Mouse (Mus musculus): ENCODE measurements around the gene Nppb.

The Nppb gene

DNA sequence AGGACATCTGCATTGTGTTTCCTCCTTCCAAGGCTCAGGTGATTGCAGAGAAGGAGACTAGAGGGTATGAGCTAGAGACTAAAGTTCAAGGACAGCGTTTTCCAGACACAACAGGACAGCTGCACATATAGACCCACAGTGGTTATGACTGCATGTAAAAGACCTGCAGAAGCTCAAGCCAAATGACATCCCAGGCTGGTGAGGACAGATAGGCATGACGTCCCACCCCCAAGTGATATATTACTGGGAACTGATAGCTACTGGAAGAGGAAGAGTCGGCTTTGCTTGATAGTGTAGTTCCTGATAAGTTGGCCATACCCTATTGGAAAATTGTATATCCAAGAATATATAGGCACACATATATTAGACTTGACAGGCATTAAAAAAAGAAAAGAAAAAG, 9.4 kb upstream of the Nppb start:
- DNase-seq (ENCODE audit: low read depth), result no peak

- DNase-seq (ENCODE audit: low read depth), result no peak
Measured at GRCm38 (mm10) chr4:147977726-147978125, 7.9 kb upstream of the Nppb start.

DNA sequence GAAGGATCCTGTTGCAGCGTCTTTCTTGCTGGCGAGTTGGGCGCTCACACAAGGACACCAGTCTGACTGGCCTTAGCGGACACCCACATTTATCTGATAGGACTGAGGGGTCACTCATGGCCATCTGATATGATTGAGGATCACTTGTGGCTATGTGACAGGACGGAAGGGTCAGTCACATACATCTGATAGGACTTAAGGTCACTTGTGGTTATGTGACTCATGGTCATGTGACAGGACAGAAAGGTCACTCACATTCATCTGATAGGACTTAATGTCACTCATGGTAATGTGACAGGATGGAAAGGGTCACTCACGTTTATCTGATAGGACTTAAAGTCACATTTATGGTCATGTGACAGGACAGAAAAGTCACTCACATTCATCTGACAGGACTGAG, 7.2 kb upstream of the Nppb start:
- DNase-seq (ENCODE audit: low read depth), result no peak

DNA sequence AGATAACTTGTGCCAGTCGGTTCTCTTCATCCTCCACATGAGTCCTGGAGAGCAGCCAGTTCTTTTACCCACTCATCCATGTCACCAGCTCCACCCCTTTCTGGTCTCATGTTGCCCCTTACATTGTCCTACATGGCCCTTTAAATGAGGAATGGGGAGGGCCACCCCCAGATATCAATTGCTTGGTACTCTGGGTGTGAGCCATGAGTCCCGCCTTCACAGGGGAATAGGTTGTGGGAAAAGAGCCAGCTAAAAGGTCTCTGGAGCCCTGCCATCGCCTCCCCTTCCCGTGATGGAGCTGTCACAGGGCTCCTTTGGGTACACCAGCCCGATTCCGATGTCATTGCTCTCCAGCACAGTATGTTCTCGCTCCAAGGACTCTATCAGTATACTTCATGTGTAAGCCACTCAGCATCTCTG, 6.1 kb upstream of the Nppb start:
- no peak for DNase-seq (ENCODE audit: low read depth)

DNA sequence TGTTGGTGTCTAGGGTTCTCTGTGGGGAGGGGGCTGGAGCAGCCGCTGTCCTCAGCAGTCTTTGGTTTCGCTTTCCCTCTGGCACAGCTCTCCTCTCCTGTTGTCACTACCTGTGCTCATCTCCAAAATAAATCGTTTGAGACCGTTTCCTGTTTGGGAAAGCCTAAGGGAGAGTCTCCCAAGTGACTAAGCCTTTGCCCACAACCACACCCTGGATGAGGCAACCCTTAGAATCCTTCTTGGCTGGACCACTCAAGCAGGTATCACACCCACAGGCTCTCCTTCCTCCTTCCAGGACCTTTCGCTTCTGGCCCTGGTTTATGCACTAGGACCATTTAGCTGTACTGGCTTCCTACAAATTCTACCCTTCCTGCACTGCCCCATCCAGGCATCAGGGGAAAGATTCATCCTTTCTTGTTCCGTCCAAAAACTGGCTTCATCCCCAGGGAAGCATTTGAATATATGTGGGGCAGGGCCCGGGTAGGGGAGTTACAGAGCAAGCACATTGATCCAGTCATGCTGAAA, 8.0 kb downstream of the Nppb start:
- peak; percentile 3 for DNase-seq (ENCODE audit: low read depth)

DNA sequence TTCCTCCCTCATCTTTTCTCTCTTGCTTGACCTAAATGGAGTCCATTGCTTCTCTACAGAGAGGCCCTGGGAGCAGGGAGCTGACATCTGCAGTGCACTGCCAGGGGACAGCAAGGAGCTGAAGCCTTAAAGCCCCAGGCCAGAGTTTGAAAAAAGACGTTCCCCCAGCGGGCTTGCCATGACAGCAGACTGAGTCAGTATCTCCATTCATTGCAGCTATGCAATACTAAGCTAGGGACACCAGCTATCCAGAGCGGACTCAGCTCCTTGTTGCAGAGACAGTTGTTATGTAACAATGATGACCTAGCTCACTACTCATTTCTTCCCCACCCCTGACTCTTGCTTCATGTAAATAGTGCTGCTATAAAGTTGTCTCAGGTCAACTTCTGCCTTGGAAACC, 9.7 kb downstream of the Nppb start:
- no peak for DNase-seq (ENCODE audit: low read depth)

DNA sequence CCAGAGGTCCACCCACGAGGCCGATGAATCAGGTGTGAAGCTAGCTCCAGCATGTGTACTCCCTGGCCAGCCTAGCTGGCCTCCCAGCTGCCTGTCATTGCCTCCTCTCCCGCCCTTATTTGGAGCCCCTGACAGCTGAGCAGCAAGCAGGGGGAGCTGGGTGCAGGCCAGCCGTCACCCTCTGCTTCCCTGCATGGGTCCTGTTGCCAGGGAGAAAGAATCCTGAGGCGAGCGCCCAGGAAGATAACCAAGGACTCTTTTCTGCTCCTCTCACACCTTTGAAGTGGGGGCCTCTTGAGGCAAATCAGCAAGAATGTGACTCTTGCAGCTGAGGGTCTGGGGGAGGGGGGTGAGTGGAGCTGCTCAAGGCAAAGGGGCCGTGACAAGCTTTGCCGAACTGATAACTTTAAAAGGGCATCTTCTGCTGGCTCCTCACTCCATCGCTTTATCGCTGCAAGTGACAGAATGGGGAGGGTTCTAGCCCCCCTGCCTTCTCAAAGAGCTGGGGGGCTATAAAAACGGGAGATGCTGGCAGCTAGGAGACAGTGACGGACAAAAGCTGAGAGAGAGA, 14.7 kb downstream of the Nppb start, which contains the start of gene Nppa:
Gene Nppa, plus strand, starts transcription at position 521 of the 571 bp plus-strand sequence.
- no peak for DNase-seq (ENCODE audit: low read depth)

GRCm38 (mm10) chr4:148001013-148001789, 15.6 kb downstream of the Nppb start:
- no peak for DNase-seq (ENCODE audit: low read depth)

- DNase-seq (ENCODE audit: low read depth), result no peak
Measured at GRCm38 (mm10) chr4:148001866-148002265, 16.3 kb downstream of the Nppb start.

DNA sequence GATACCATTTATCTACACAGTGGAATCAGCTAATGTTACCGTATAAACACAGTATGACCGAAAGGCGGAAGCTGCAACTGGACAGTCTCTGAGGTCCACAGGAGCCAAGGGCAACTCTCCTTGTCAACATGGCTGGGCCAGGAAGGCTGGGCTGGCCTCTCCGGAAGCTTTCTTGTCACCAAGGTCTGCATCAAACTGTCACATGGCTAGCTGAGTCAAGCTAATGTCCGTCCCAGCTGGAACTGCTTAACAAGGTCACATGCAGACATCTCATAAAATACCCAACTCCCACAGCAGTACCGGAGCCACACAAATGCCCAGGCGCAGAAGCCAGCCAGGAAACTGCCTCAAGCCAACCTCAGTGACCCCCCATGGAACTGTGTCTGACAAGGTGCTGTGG, 18.8 kb downstream of the Nppb start:
- no peak for DNase-seq (ENCODE audit: low read depth)

DNA sequence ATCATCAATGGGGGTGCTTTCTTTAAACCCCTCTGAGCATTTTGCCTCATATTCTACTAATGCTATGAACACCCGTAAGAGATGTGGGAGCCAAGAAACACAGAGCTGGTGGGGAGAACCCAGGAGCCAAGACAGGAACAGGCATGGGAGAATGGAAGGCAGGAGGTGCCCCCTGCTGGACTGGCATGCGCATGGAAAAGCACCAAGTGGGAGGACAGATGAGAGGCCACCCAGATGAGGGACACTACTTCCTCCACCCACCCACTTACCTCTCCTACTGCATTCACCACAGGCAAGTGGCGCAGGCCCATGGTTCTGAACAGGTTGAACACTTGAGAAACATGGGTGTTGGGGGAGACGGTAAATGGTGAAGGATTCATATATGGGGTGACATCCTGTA, 22.8 kb downstream of the Nppb start:
- DNase-seq (ENCODE audit: low read depth), result peak; percentile 23

- no peak for DNase-seq (ENCODE audit: low read depth)
Measured at GRCm38 (mm10) chr4:148009641-148010040, 24.1 kb downstream of the Nppb start.

- DNase-seq (ENCODE audit: low read depth), result no peak
Measured at GRCm38 (mm10) chr4:148011332-148011731, 25.7 kb downstream of the Nppb start.

- no peak for DNase-seq (ENCODE audit: low read depth)
Measured at GRCm38 (mm10) chr4:148012216-148012615, 26.6 kb downstream of the Nppb start.

DNA sequence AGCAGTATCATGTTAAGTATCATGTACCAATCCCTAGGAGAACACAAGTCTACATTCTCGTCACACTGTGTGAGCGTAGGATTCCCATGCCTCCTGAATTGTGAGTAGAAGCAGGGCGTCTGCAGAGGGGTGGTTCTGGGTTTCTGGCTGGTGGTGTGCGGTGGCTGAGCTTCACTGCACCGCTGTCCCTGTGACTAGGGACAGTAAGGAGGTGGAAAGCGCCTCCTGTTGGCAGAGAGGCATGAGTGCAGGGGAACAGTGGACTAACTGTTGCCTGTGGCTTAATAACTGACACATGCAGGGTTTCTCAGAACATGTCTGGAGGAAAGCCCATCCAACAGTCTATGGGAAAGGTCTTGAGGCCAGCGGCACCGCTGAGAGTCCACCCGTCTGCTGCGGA, 29.8 kb downstream of the Nppb start:
- peak; percentile 13 for DNase-seq (ENCODE audit: low read depth)

- DNase-seq (ENCODE audit: low read depth), result no peak
Measured at GRCm38 (mm10) chr4:148016981-148017380, 31.4 kb downstream of the Nppb start.

DNA sequence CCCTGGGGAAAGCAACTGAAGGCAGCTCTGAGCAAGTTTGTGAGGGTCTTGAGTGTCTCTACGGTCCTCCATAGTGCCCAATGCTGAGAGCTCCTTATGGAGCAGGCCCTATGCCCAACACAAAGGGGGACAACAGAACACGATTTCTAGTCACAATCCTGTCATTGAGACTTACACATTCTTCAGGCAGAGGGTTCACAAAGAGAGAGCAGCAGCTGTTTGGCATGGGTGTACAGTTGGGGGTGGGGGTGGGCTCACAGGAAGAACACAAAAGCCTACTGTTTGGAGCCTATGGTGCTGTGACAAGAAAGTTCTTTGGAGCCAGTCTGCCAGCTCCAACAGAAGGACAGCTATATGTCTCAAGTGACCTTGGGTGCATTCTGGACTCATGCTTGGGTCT, 32.8 kb downstream of the Nppb start:
- no peak for DNase-seq (ENCODE audit: low read depth)

DNA sequence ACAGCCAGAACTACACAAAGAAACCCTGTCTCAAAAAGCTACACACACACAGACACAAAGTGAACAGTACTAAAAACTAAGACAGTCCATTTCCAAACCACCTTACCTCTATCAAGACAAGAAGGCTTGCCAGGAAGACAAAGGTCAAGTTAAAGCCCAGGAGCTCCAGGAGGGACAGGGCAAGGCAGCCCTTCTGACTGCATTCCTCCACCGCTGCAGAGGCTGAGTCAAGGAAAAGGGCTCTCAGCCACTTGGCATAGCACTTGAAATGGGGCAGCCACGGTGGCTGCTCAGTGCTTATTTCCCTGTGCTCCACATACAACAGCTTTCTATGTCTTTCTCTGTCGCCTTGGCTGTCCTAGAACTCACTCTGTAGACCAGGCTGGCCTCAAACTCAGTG, 38.4 kb downstream of the Nppb start:
- no peak for DNase-seq (ENCODE audit: low read depth)

GRCm38 (mm10) chr4:148029297-148029696, 43.7 kb downstream of the Nppb start:
- DNase-seq (ENCODE audit: low read depth), result no peak

DNA sequence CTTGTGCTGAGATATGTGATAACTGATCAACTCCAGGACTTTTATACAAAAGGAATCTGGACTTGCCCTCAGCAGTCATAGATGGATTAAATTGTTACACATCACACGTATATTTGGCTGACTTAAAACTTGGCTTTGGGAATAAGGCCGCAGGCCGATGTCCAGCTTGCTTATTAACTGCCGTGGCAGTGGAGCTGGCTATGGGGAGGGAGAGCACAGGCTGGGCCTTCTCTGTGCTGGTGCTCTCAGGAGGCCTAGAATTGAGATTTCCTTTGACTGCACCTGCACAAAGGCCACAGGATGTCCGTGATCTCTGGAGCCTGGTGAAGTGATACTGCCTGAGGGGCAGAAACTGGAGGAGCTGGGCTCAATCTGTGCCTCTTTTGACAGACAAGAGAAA, 44.9 kb downstream of the Nppb start:
- DNase-seq (ENCODE audit: low read depth), result no peak

DNA sequence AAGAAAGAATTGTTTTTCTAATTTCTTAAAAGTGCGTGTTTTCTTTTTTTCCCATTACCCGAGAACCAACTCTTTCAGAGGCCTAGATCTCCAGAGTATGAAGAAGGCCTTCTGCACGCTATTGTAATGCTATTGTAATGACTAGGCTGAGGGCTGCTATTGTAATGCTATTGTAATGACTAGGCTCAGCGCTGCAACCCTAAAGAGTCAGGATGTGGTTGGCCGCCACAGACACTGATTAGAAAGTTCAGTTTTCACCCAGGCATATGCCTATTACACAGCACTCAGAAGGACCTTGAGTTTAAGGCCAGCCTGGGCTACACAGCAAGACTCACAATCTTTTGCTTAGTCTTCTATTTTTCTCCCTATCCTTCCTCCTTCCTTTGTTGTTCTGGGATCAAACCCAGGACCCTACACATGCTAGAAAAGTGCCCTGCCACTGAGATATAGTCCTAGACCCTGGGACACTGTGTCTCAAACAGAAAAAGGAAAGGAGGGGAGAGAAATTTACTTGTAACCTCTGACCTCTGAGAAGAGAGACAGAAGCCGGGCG, 48.3 kb downstream of the Nppb start:
- DNase-seq (ENCODE audit: low read depth), result peak; percentile 86

- DNase-seq (ENCODE audit: low read depth), result no peak
Measured at GRCm38 (mm10) chr4:148035440-148035839, 49.9 kb downstream of the Nppb start.

Measured in induced T-regulatory cell, adult 2 months (primary cell).